Mouse (Mus musculus): ENCODE measurements at regions not wholly inside any gene's neighbourhood (a gene's known extent, or its start where the extent isn't known, plus 50 kb on each side); places are given as distances from the start of the nearest gene placed in this dataset.

GRCm38 (mm10) chr9:30370789-30371188 lies 56.1 kb upstream of the Snx19 start:
- no peak overlapping the region for H3K4me2 ChIP-seq (ENCODE audit: low read length)
- no peaks in the 10 kb centered on the region for H3K27me3 ChIP-seq (replicated peaks; ENCODE audit: control insufficient read depth, insufficient read depth, low read length)
- H3K36me3 ChIP-seq (ENCODE audit: control insufficient read depth, insufficient read depth, low read length): no peaks in the 10 kb centered on the region
- H3K4me3 ChIP-seq (ENCODE audit: low read length): no peak overlapping the region
- H3K9ac ChIP-seq (ENCODE audit: low read depth, low read length): no peak overlapping the region
- no peaks in the 10 kb centered on the region for H3K9me3 ChIP-seq (ENCODE audit: control insufficient read depth, low read length)
- WGBS: 89% methylated on average over 2 of the region's 2 CpGs
- no peak for ATAC-seq
- peaks cover 5% of the 10 kb centered on the region; the same call in 1 of the 2 replicates for H3K4me1 ChIP-seq (ENCODE audit: control insufficient read depth, insufficient read depth, low read depth, low read length)
- no peak overlapping the region for H3K27ac ChIP-seq (ENCODE audit: low read depth, low read length)

GRCm38 (mm10) chr9:30376908-30377307 lies 50.0 kb upstream of the Snx19 start:
- H3K27ac ChIP-seq (ENCODE audit: low read depth, low read length): no peak overlapping the region
- no peak overlapping the region for H3K4me3 ChIP-seq (ENCODE audit: low read length)
- no peak for ATAC-seq
- no peaks in the 10 kb centered on the region for H3K4me1 ChIP-seq (ENCODE audit: control insufficient read depth, insufficient read depth, low read depth, low read length)
- H3K9me3 ChIP-seq (ENCODE audit: control insufficient read depth, low read length): no peaks in the 10 kb centered on the region
- no peak overlapping the region for H3K9ac ChIP-seq (ENCODE audit: low read depth, low read length)
- 67% methylated on average over 3 of the region's 3 CpGs for WGBS
- no peak overlapping the region for H3K4me2 ChIP-seq (ENCODE audit: low read length)
- no peaks in the 10 kb centered on the region for H3K36me3 ChIP-seq (ENCODE audit: control insufficient read depth, insufficient read depth, low read length)
- H3K27me3 ChIP-seq (replicated peaks; ENCODE audit: control insufficient read depth, insufficient read depth, low read length): no peaks in the 10 kb centered on the region

Data from hindbrain, embryonic 16.5 days (tissue).